Mouse (Mus musculus) adrenal gland, adult (tissue): Measurements from ENCODE around the gene Ush2a.

ENCODE experiments used
- DNase-seq, 2 experiments: peaks; one replicate each; pipeline ENCODE4 v3.0.0; 2022 to 2023; ENCODE audit warnings: low spot score in 1 of 2; ENCODE audit not compliant: inconsistent age in 2 of 2

Ush2a gene

GRCm38 (mm10) chr1:188855034-188855433 is 593.2 kb downstream of the Ush2a start:
- no peak for DNase-seq

GRCm38 (mm10) chr1:188859718-188860117 is 597.9 kb downstream of the Ush2a start:
- no peak for DNase-seq

GRCm38 (mm10) chr1:188865881-188866280 is 604.1 kb downstream of the Ush2a start:
- no peak for DNase-seq

- no peak for DNase-seq
These were observed 604.7 kb downstream of the Ush2a start for GRCm38 (mm10) chr1:188866515-188866914.

GRCm38 (mm10) chr1:188878531-188879055 is 616.8 kb downstream of the Ush2a start:
- peak in 1 of 2 experiments; percentile 32 for DNase-seq

- DNase-seq = no peak
These were observed 635.2 kb downstream of the Ush2a start for GRCm38 (mm10) chr1:188896906-188897551.

- no peak for DNase-seq
These were observed 642.3 kb downstream of the Ush2a start for GRCm38 (mm10) chr1:188904091-188904490.

GRCm38 (mm10) chr1:188906175-188906574 is 644.4 kb downstream of the Ush2a start:
- DNase-seq = no peak

GRCm38 (mm10) chr1:188910656-188911055 is 648.8 kb downstream of the Ush2a start:
- DNase-seq = no peak

- DNase-seq = no peak
These were observed 658.1 kb downstream of the Ush2a start for GRCm38 (mm10) chr1:188919946-188920345.

- DNase-seq = peak; percentile 7 to 50
These were observed 675.5 kb downstream of the Ush2a start for GRCm38 (mm10) chr1:188937246-188937780.

GRCm38 (mm10) chr1:188945326-188945725 is 683.5 kb downstream of the Ush2a start:
- DNase-seq = no peak

- no peak for DNase-seq
These were observed 685.0 kb downstream of the Ush2a start for GRCm38 (mm10) chr1:188946849-188947248.

GRCm38 (mm10) chr1:188947794-188948193 is 686.0 kb downstream of the Ush2a start:
- peak in 1 of 2 experiments; percentile 41 for DNase-seq

- no peak for DNase-seq
These were observed 686.5 kb downstream of the Ush2a start for GRCm38 (mm10) chr1:188948276-188948675.

- no peak for DNase-seq
These were observed 689.3 kb downstream of the Ush2a start for GRCm38 (mm10) chr1:188951091-188951490.

- DNase-seq = no peak
These were observed 690.7 kb downstream of the Ush2a start for GRCm38 (mm10) chr1:188952501-188952900.

GRCm38 (mm10) chr1:188973078-188973477 is 711.3 kb downstream of the Ush2a start:
- no peak for DNase-seq

GRCm38 (mm10) chr1:188973926-188974325 is 712.1 kb downstream of the Ush2a start:
- DNase-seq = no peak

- peak; percentile 41 to 84 for DNase-seq
These were observed 718.2 kb downstream of the Ush2a start for GRCm38 (mm10) chr1:188980050-188980449.

- peak in 1 of 2 experiments; percentile 78 for DNase-seq
These were observed 731.4 kb downstream of the Ush2a start for GRCm38 (mm10) chr1:188993218-188993617.

GRCm38 (mm10) chr1:188997921-188998320 is 736.1 kb downstream of the Ush2a start:
- DNase-seq = no peak

GRCm38 (mm10) chr1:188999981-189000380 is 738.2 kb downstream of the Ush2a start:
- no peak for DNase-seq
